In the genomic region with DNA sequence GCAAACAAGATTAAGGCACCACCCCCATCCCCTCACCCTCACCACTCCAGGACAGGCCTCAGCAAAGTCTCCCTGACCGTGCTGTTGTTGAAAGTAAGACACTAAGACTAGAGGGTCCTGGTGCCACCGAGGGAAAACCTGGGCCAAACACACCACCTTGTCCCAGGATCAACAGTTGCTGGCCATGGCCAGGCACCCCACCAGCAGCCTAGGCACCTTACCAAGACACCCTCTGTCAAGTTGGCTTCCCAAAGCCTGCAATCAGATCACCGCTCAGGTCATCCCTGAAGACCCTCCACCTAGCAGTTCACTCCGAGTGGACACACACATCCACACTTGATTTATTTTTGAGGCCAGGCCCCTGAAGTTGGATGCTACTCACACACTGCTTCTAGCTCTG, we compare ENCODE assay signal across 13 mouse cellular contexts. TPM values are rescaled to one million over a fixed set of nuclear protein-coding genes. Genes with fewer than 3 reads are reported as not detected.
DNase-seq lines count a peak whose midpoint lies in the region; ATAC-seq and TF ChIP-seq lines count a peak whose summit lies in the region.
"Had no signal": no experiment of that assay in that cellular context is flagged by ENCODE, and none has a peak within 500 bp of the region (broad histone marks: within the 10 kb centered on the region; RNA-seq: fewer than 3 reads in every experiment).

No protein-coding gene starts in this region.

- H3K9me3 ChIP-seq in intestine, embryonic 15.5 days = no peaks in the 10 kb centered on the region
- no peaks in the 10 kb centered on the region for H3K9me3 ChIP-seq in intestine, postnatal 0 days (ENCODE audit: control insufficient read depth)
- no peaks in the 10 kb centered on the region for H3K9me3 ChIP-seq in hindbrain, embryonic 12.5 days (replicated peaks)
- H3K9me3 ChIP-seq in midbrain, postnatal 0 days (ENCODE audit: low read length) = no peaks in the 10 kb centered on the region
- H3K9me3 ChIP-seq: liver, embryonic 15.5 days; megakaryocyte, embryonic 14.5 days had no signal

- peak overlapping the region; percentile 22; the same call in 1 of the 2 replicates for H3K4me2 ChIP-seq in intestine, embryonic 15.5 days (replicated peaks)
- H3K4me2 ChIP-seq in intestine, postnatal 0 days (replicated peaks; ENCODE audit: low read depth) = no peak overlapping the region
- H3K4me2 ChIP-seq in hindbrain, embryonic 12.5 days (replicated peaks) = peak overlapping the region; percentile 76
- H3K4me2 ChIP-seq in midbrain, postnatal 0 days (ENCODE audit: low read depth, low read length, poor library complexity, severe bottlenecking) = peak overlapping the region; percentile 75
- H3K4me2 ChIP-seq: liver, embryonic 15.5 days had no signal

- no peak for ATAC-seq in intestine, embryonic 15.5 days
- ATAC-seq in intestine, postnatal 0 days = no peak
- no peak for ATAC-seq in hindbrain, embryonic 12.5 days (ENCODE audit: low FRiP score)
- ATAC-seq in midbrain, postnatal 0 days (ENCODE audit: low FRiP score) = no peak
- ATAC-seq: Patski had no signal

- 56% methylated on average over 4 of the region's 4 CpGs for WGBS in intestine, embryonic 15.5 days
- WGBS in intestine, postnatal 0 days = 73% methylated on average over 4 of the region's 4 CpGs
- WGBS in hindbrain, embryonic 12.5 days = 54% methylated on average over 4 of the region's 4 CpGs
- 59% methylated on average over 4 of the region's 4 CpGs for WGBS in midbrain, postnatal 0 days

- no peak overlapping the region for H3K9ac ChIP-seq in intestine, embryonic 15.5 days
- no peak overlapping the region for H3K9ac ChIP-seq in intestine, postnatal 0 days (ENCODE audit: low read depth, low read length)
- H3K9ac ChIP-seq in hindbrain, embryonic 12.5 days = peak overlapping the region; percentile 99
- H3K9ac ChIP-seq in midbrain, postnatal 0 days (replicated peaks; ENCODE audit: low read length, poor library complexity, severe bottlenecking) = 0 out of 2 replicates have a peak overlapping the region, but pooled peaks have one; percentile 98
- H3K9ac ChIP-seq: liver, embryonic 15.5 days had no signal

- H3K4me1 ChIP-seq in intestine, embryonic 15.5 days (replicated peaks) = peaks cover 14% of the 10 kb centered on the region
- H3K4me1 ChIP-seq in intestine, postnatal 0 days (replicated peaks; ENCODE audit: control insufficient read depth, insufficient read depth, low read length) = no peaks in the 10 kb centered on the region; the same call in 1 of the 2 replicates
- peaks cover 46% of the 10 kb centered on the region for H3K4me1 ChIP-seq in hindbrain, embryonic 12.5 days
- peaks cover 13% of the 10 kb centered on the region; the same call in 1 of the 2 replicates for H3K4me1 ChIP-seq in midbrain, postnatal 0 days (ENCODE audit: insufficient read depth, low read length)

- no peak for TF ChIP-seq CTCF in intestine, postnatal 0 days (IDR thresholded peaks at IDR 0.05; ENCODE audit: low read depth)
- TF ChIP-seq CTCF in midbrain, postnatal 0 days (IDR thresholded peaks at IDR 0.05) = no peak

- H3K27me3 ChIP-seq in intestine, embryonic 15.5 days (replicated peaks) = no peaks in the 10 kb centered on the region
- H3K27me3 ChIP-seq in intestine, postnatal 0 days (replicated peaks; ENCODE audit: control insufficient read depth, insufficient read depth, low read length) = no peaks in the 10 kb centered on the region
- no peaks in the 10 kb centered on the region for H3K27me3 ChIP-seq in hindbrain, embryonic 12.5 days
- H3K27me3 ChIP-seq in midbrain, postnatal 0 days (ENCODE audit: insufficient read depth, low read length) = no peaks in the 10 kb centered on the region
- H3K27me3 ChIP-seq: Patski had no signal

- peak; percentile 70 to 73 for DNase-seq in cerebellum, postnatal 25 days
- DNase-seq in midbrain, postnatal 0 days (ENCODE audit: low spot score) = no peak
- DNase-seq in ovary, adult 18-20 months (ENCODE audit: low spot score) = no peak
- no peak for DNase-seq in retina, postnatal 1 day
- no peak for DNase-seq in urinary bladder, adult 2 months (ENCODE audit: low spot score)
- DNase-seq: gastrocnemius, postnatal 25 days; heart, postnatal 10 days had no signal

- H3K4me3 ChIP-seq in intestine, embryonic 15.5 days (replicated peaks) = no peak overlapping the region
- no peak overlapping the region for H3K4me3 ChIP-seq in intestine, postnatal 0 days (ENCODE audit: low read depth, low read length)
- 0 out of 2 replicates have a peak overlapping the region, but pooled peaks have one; percentile 1 for H3K4me3 ChIP-seq in hindbrain, embryonic 12.5 days
- peak overlapping the region; percentile 79 for H3K4me3 ChIP-seq in midbrain, postnatal 0 days (ENCODE audit: low read depth, low read length)
- H3K4me3 ChIP-seq: liver, embryonic 15.5 days; megakaryocyte, embryonic 14.5 days had no signal

- no peak overlapping the region for H3K27ac ChIP-seq in intestine, embryonic 15.5 days
- no peak overlapping the region for H3K27ac ChIP-seq in intestine, postnatal 0 days (ENCODE audit: low read depth, low read length)
- H3K27ac ChIP-seq in hindbrain, embryonic 12.5 days = no peak overlapping the region
- no peak overlapping the region for H3K27ac ChIP-seq in midbrain, postnatal 0 days (ENCODE audit: low read depth, low read length)
- H3K27ac ChIP-seq: liver, embryonic 15.5 days had no signal

- no peaks in the 10 kb centered on the region for H3K36me3 ChIP-seq in intestine, embryonic 15.5 days
- no peaks in the 10 kb centered on the region for H3K36me3 ChIP-seq in intestine, postnatal 0 days (ENCODE audit: control insufficient read depth, insufficient read depth)
- H3K36me3 ChIP-seq in hindbrain, embryonic 12.5 days = no peaks in the 10 kb centered on the region
- no peaks in the 10 kb centered on the region for H3K36me3 ChIP-seq in midbrain, postnatal 0 days (ENCODE audit: insufficient read depth, low read length)
- H3K36me3 ChIP-seq: liver, embryonic 15.5 days had no signal

RNA-seq across cellular contexts. Expression of gene D630045J12Rik, which starts 2.3 kb away (rescaled TPM):
- 2.8 and 3.3 TPM in 2 replicates for polyA plus RNA-seq in intestine, embryonic 15.5 days (2015; fragmentation: Nextera tagmentation; extraction: Ambion mirVana)
- polyA plus RNA-seq in intestine, postnatal 0 days (2015; fragmentation: Nextera tagmentation; extraction: Ambion mirVana) = 0.52 and 0.58 TPM in 2 replicates
- polyA plus RNA-seq in hindbrain, embryonic 12.5 days (2016; fragmentation: Nextera tagmentation; extraction: Ambion mirVana) = 13.9 and 14.3 TPM in 2 replicates
- total RNA-seq in midbrain, postnatal 0 days (2014; rRNA removed) = 40.1 and 42.5 TPM in 2 replicates
- polyA plus RNA-seq in midbrain, postnatal 0 days (2015; fragmentation: Nextera tagmentation; extraction: Ambion mirVana) = 7.6 and 9.7 TPM in 2 replicates
- 3.5 and 5.4 TPM in 2 replicates for polyA plus RNA-seq in urinary bladder, adult 2 months (2012; rRNA removed)

RNA-seq across cellular contexts. Expression of gene Zc3hav1l, which starts 47.6 kb away (rescaled TPM):
- 8.3 and 9.0 TPM in 2 replicates for polyA plus RNA-seq in intestine, embryonic 15.5 days (2015; fragmentation: Nextera tagmentation; extraction: Ambion mirVana)
- 1.6 TPM in 2 replicates for polyA plus RNA-seq in intestine, postnatal 0 days (2015; fragmentation: Nextera tagmentation; extraction: Ambion mirVana)
- polyA plus RNA-seq in hindbrain, embryonic 12.5 days (2016; fragmentation: Nextera tagmentation; extraction: Ambion mirVana) = 16.3 and 18.9 TPM in 2 replicates
- 8.1 and 11.0 TPM in 2 replicates for total RNA-seq in midbrain, postnatal 0 days (2014; rRNA removed)
- polyA plus RNA-seq in midbrain, postnatal 0 days (2015; fragmentation: Nextera tagmentation; extraction: Ambion mirVana) = 3.6 and 3.7 TPM in 2 replicates
- polyA plus RNA-seq in urinary bladder, adult 2 months (2012; rRNA removed) = 6.9 and 7.5 TPM in 2 replicates

Comparison
In these comparisons a context has a peak if more than half of its experiments do, and no peak if none do; other contexts are left out.
1. H3K4me3 ChIP-seq: peak in hindbrain, embryonic 12.5 days (single experiment) and midbrain, postnatal 0 days (single experiment); none in intestine, embryonic 15.5 days (single experiment) and intestine, postnatal 0 days (single experiment).
2. H3K9ac ChIP-seq: peak in hindbrain, embryonic 12.5 days (single experiment) and midbrain, postnatal 0 days (single experiment); none in intestine, embryonic 15.5 days (single experiment) and intestine, postnatal 0 days (single experiment).
3. DNase-seq: peak in cerebellum, postnatal 25 days (2 of 2); none in midbrain, postnatal 0 days (single experiment), ovary, adult 18-20 months (single experiment), retina, postnatal 1 day (single experiment) and urinary bladder, adult 2 months (single experiment).